Mouse (Mus musculus) MEL (cell line): ENCODE data around the gene Efcab2. TPM values are rescaled to one million over a fixed set of nuclear protein-coding genes. Genes with fewer than 3 reads are reported as not detected.

Source experiments
- DNase-seq: peaks from one replicate; pipeline ENCODE4 v3.0.0; 2011; ENCODE audit warnings: low read depth, low spot score
- H3K27ac ChIP-seq: 2 replicates; pipeline ENCODE4 v1.5.1; 2012; ENCODE audit warnings: low read depth, mild to moderate bottlenecking, control low read depth, low read length, moderate library complexity; ENCODE audit not compliant: control insufficient read depth
- H3K27me3 ChIP-seq, 2 experiments: fragments of 150-350 bp in 1 of 2; sonication (generic) in 1 of 2; 2 replicates each; pipeline ENCODE4 v1.6.1; 2012; ENCODE audit warnings: low read length in 2 of 2, mild to moderate bottlenecking in 2 of 2, improper control_type of control experiment in 1 of 2, moderate library complexity in 1 of 2; ENCODE audit not compliant: insufficient read depth in 2 of 2, control insufficient read depth in 1 of 2
- H3K36me3 ChIP-seq, 2 experiments: 2 replicates each; pipeline ENCODE4 v1.6.1; 2012 to 2014; ENCODE audit warnings: low read length in 2 of 2, improper control_type of control experiment in 1 of 2, inconsistent platforms in 1 of 2, mild to moderate bottlenecking in 1 of 2; ENCODE audit not compliant: insufficient read depth in 2 of 2, control insufficient read depth in 1 of 2
- H3K4me1 ChIP-seq, 2 experiments: fragments of 150-350 bp in 1 of 2; sonication (generic) in 1 of 2; 2 replicates each; pipeline ENCODE4 v1.6.1; 2012; ENCODE audit warnings: low read length in 2 of 2, improper control_type of control experiment in 1 of 2, mild to moderate bottlenecking in 1 of 2; ENCODE audit not compliant: insufficient read depth in 2 of 2, control insufficient read depth in 1 of 2
- H3K4me3 ChIP-seq, 2 experiments: fragments of 150-350 bp in 1 of 2; sonication (generic) in 1 of 2; 2 replicates each; pipeline ENCODE4 v1.5.1; 2012; ENCODE audit warnings: low read depth in 2 of 2, low read length in 2 of 2, mild to moderate bottlenecking in 2 of 2, moderate library complexity in 2 of 2, control low read depth in 1 of 2, improper control_type of control experiment in 1 of 2; ENCODE audit not compliant: control insufficient read depth in 1 of 2, insufficient read depth in 1 of 2
- H3K79me2 ChIP-seq: 2 replicates; pipeline ENCODE4 v1.6.1; 2012; ENCODE audit warnings: mild to moderate bottlenecking, low read length, moderate library complexity; ENCODE audit not compliant: control insufficient read depth, poor library complexity, insufficient read depth
- H3K9ac ChIP-seq: 2 replicates; pipeline ENCODE4 v1.6.1; 2012; ENCODE audit warnings: low read depth, mild to moderate bottlenecking, control low read depth, low read length, moderate library complexity; ENCODE audit not compliant: control insufficient read depth, poor library complexity, severe bottlenecking
- H3K9me3 ChIP-seq: fragments of 150-350 bp; sonication (generic); replicated peaks from 2 replicates; pipeline ENCODE4 v1.6.1; 2012; ENCODE audit warnings: mild to moderate bottlenecking, low read length, improper control_type of control experiment, moderate library complexity; ENCODE audit not compliant: insufficient read depth
- BHLHE40 ChIP-seq: IDR thresholded peaks from 2 replicates; pipeline ENCODE4 v1.6.1; 2012; ENCODE audit warnings: low read depth, mild to moderate bottlenecking, inconsistent platforms, low read length, improper control_type of control experiment, borderline replicate concordance
- CHD1 ChIP-seq: IDR thresholded peaks from 2 replicates; pipeline ENCODE4 v1.6.1; 2012; ENCODE audit warnings: low read depth, mild to moderate bottlenecking, inconsistent platforms, low read length, improper control_type of control experiment
- CHD2 ChIP-seq: IDR thresholded peaks from 2 replicates; pipeline ENCODE4 v1.6.1; 2011; ENCODE audit warnings: low read length, improper control_type of control experiment
- CTCF ChIP-seq, 3 experiments: IDR thresholded peaks in 2 of 3; conservative IDR thresholded peaks in 1 of 3; 2 replicates each; pipeline ENCODE4 v1.5.1; 2011 to 2012; ENCODE audit warnings: low read length in 3 of 3, low read depth in 2 of 3, mild to moderate bottlenecking in 2 of 3, improper control_type of control experiment in 1 of 3, inconsistent platforms in 1 of 3, mixed read lengths in 1 of 3, moderate library complexity in 1 of 3; ENCODE audit not compliant: control insufficient read depth in 1 of 3, insufficient read depth in 1 of 3, poor library complexity in 1 of 3, severe bottlenecking in 1 of 3
- E2F4 ChIP-seq: IDR thresholded peaks from 2 replicates; pipeline ENCODE4 v1.6.1; 2011; ENCODE audit warnings: low read depth, low read length, improper control_type of control experiment, borderline replicate concordance
- ELF1 ChIP-seq: IDR thresholded peaks from 2 replicates; pipeline ENCODE4 v1.6.1; 2014; ENCODE audit warnings: low read depth, mild to moderate bottlenecking, inconsistent platforms, low read length, improper control_type of control experiment, moderate library complexity
- EP300 ChIP-seq, 2 experiments: IDR thresholded peaks; 2 replicates each; pipeline ENCODE4 v1.6.1; 2011; ENCODE audit warnings: improper control_type of control experiment in 2 of 2, low read length in 2 of 2, low read depth in 1 of 2, mild to moderate bottlenecking in 1 of 2
- ETS1 ChIP-seq: IDR thresholded peaks from 2 replicates; pipeline ENCODE4 v1.6.1; 2012; ENCODE audit warnings: low read depth, mild to moderate bottlenecking, inconsistent platforms, low read length, improper control_type of control experiment, moderate library complexity
- GATA1 ChIP-seq: IDR thresholded peaks from 2 replicates; pipeline ENCODE4 v1.6.1; 2011; ENCODE audit warnings: low read depth, low read length, improper control_type of control experiment
- JUND ChIP-seq: IDR thresholded peaks from 2 replicates; pipeline ENCODE4 v1.6.1; 2011; ENCODE audit warnings: low read depth, mild to moderate bottlenecking, improper control_type of control experiment, low read length
- MAX ChIP-seq: IDR thresholded peaks from 2 replicates; pipeline ENCODE4 v1.6.1; 2011; ENCODE audit warnings: low read length, improper control_type of control experiment
- MAZ ChIP-seq: IDR thresholded peaks from 2 replicates; pipeline ENCODE4 v1.6.1; 2012; ENCODE audit warnings: low read depth, mild to moderate bottlenecking, inconsistent platforms, low read length, improper control_type of control experiment
- MEF2A ChIP-seq: IDR thresholded peaks from 2 replicates; pipeline ENCODE4 v1.6.1; 2014; ENCODE audit warnings: low read depth, mild to moderate bottlenecking, inconsistent platforms, low read length, improper control_type of control experiment; ENCODE audit not compliant: poor library complexity, insufficient replicate concordance, severe bottlenecking; ENCODE audit errors: extremely low read depth
- MXI1 ChIP-seq: IDR thresholded peaks from 2 replicates; pipeline ENCODE4 v1.6.1; 2011; ENCODE audit warnings: mild to moderate bottlenecking, low read depth, low read length, improper control_type of control experiment
- MYB ChIP-seq: IDR thresholded peaks from 2 replicates; pipeline ENCODE4 v1.6.1; 2011; ENCODE audit warnings: mild to moderate bottlenecking, low read depth, low read length, improper control_type of control experiment
- MYC ChIP-seq: IDR thresholded peaks from 2 replicates; pipeline ENCODE4 v1.6.1; 2011; ENCODE audit warnings: low read depth, mild to moderate bottlenecking, low read length, improper control_type of control experiment, moderate library complexity
- NELFE ChIP-seq: IDR thresholded peaks from 2 replicates; pipeline ENCODE4 v1.6.1; 2011; ENCODE audit warnings: low read depth, low read length, improper control_type of control experiment
- POLR2A ChIP-seq, 2 experiments: IDR thresholded peaks; 2 replicates each; pipeline ENCODE4 v1.6.1; 2011 to 2012; ENCODE audit warnings: low read length in 2 of 2, mild to moderate bottlenecking in 2 of 2, control low read depth in 1 of 2, improper control_type of control experiment in 1 of 2, low read depth in 1 of 2, moderate library complexity in 1 of 2; ENCODE audit not compliant: control insufficient read depth in 1 of 2, insufficient read depth in 1 of 2, poor library complexity in 1 of 2
- RCOR1 ChIP-seq: IDR thresholded peaks from 2 replicates; pipeline ENCODE4 v1.6.1; 2012; ENCODE audit warnings: low read depth, mild to moderate bottlenecking, inconsistent platforms, low read length, improper control_type of control experiment
- SIN3A ChIP-seq: IDR thresholded peaks from 2 replicates; pipeline ENCODE4 v1.6.1; 2012; ENCODE audit warnings: low read length, improper control_type of control experiment, inconsistent platforms
- TAL1 ChIP-seq: IDR thresholded peaks from 2 replicates; pipeline ENCODE4 v1.6.1; 2012; ENCODE audit warnings: mild to moderate bottlenecking, inconsistent platforms, low read length, moderate library complexity, mixed read lengths
- TBP ChIP-seq: IDR thresholded peaks from 2 replicates; pipeline ENCODE4 v1.8.0; 2011; ENCODE audit warnings: low read depth, low read length, improper control_type of control experiment
- TCF12 ChIP-seq: IDR thresholded peaks from 2 replicates; pipeline ENCODE4 v1.6.1; 2014; ENCODE audit warnings: low read depth, mild to moderate bottlenecking, inconsistent platforms, low read length, improper control_type of control experiment, moderate library complexity
- UBTF ChIP-seq: IDR thresholded peaks from 2 replicates; pipeline ENCODE4 v1.6.1; 2012; ENCODE audit warnings: low read depth, mild to moderate bottlenecking, inconsistent platforms, low read length, improper control_type of control experiment, moderate library complexity, borderline replicate concordance; ENCODE audit not compliant: insufficient read depth
- USF1 ChIP-seq: IDR thresholded peaks from 2 replicates; pipeline ENCODE4 v1.6.1; 2014; ENCODE audit warnings: low read depth, mild to moderate bottlenecking, inconsistent platforms, low read length, improper control_type of control experiment, moderate library complexity
- ZC3H11A ChIP-seq: IDR thresholded peaks from 2 replicates; pipeline ENCODE4 v1.6.1; 2012; ENCODE audit warnings: low read depth, mild to moderate bottlenecking, inconsistent platforms, low read length, improper control_type of control experiment
- ZKSCAN1 ChIP-seq: IDR thresholded peaks from 2 replicates; pipeline ENCODE4 v1.6.1; 2012; ENCODE audit warnings: low read depth, mild to moderate bottlenecking, inconsistent platforms, low read length, improper control_type of control experiment, moderate library complexity
- ZMIZ1 ChIP-seq: IDR thresholded peaks from 2 replicates; pipeline ENCODE4 v1.6.1; 2012; ENCODE audit warnings: low read depth, mild to moderate bottlenecking, inconsistent platforms, low read length, improper control_type of control experiment, moderate library complexity
- ZNF384 ChIP-seq: IDR thresholded peaks from 2 replicates; pipeline ENCODE4 v1.6.1; 2012; ENCODE audit warnings: low read depth, mild to moderate bottlenecking, inconsistent platforms, low read length, improper control_type of control experiment
- polyA plus RNA-seq, 2 experiments: library from polyadenylated mRNA; stranded (reverse) in 1 of 2; unstranded in 1 of 2; fragments of >175 nt in 1 of 2; fragments of >200 nt in 1 of 2; gene quantifications; 2 replicates each; pipeline versions ENCODE4 v1.2.1 to v1.2.4; 2012; ENCODE audit warnings: low replicate concordance in 2 of 2, low read depth in 1 of 2; ENCODE audit not compliant: insufficient read length in 2 of 2, insufficient read depth in 1 of 2, missing spikeins in 1 of 2
- total RNA-seq: library from RNA; depleted of rRNA; stranded (reverse); fragments of 300-350 nt; gene quantifications from 2 replicates; pipeline ENCODE4 v1.2.3, GENCODE M21; 2012

The Efcab2 gene
- total and polyA plus RNA-seq, 3 experiments: 0.85 to 3.2 TPM; not detected in 1

- peak; percentile 66 for DNase-seq
- no peak overlapping the region for H3K4me3 ChIP-seq
- TF ChIP-seq RCOR1 (peak; percentile 48; the same call in 1 of the 2 replicates), EP300 (IDR thresholded peaks at IDR 0.05; ENCODE audit: low read depth in 1 of 2, low read length in 2 of 2) (peak; percentile 66 to 73), GATA1 (peak; percentile 44), MAZ (no peak), MAX (no peak), TCF12 (peak; percentile 69), TAL1 (peak; percentile 86), ETS1 (peak; percentile 61)
- H3K36me3 ChIP-seq: peaks cover 0 to 7% of the 10 kb centered on the region in 2 experiments; a peak in 2 of 4 replicates
- H3K4me1 ChIP-seq: peaks cover 3 to 10% of the 10 kb centered on the region in 2 experiments; a peak in 3 of 4 replicates
- H3K9ac ChIP-seq: no peak overlapping the region
- H3K9me3 ChIP-seq: no peaks in the 10 kb centered on the region
- peaks cover 7% of the 10 kb centered on the region; the same call in 1 of the 2 replicates for H3K79me2 ChIP-seq
- no peak overlapping the region for H3K27ac ChIP-seq
- H3K27me3 ChIP-seq: no peaks in the 10 kb centered on the region
Observed at GRCm38 (mm10) chr1:178401960-178402359, 3.9 kb upstream of the Efcab2 start.

DNA sequence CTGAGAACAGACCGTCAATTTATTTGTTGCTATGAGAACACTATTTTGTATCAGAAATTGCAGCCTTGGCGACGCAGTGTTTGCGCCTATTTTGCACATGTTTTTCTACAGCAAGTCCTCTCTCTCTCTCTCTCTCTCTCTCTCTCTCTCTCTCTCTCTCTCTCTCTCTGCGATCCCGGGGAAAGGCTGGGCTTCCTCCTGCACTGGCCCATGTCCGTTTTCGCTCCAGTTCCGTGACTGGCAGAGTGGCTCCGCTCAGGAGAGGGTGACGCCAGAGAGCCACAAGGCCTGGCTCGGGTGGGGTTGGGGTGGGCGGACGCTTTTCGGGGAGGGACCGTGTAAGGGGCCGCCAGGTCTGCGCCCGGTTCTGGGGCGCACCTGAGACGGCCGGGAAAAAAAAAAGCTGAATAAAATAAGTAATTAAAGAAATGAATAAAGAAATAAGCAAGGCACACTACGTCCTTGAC is 407 bp upstream of the Efcab2 start:
- TF ChIP-seq UBTF (no peak), SIN3A (peak; percentile 84; the same call in 1 of the 2 replicates), JUND (peak; percentile 99), MXI1 (peak; percentile 92), ZKSCAN1 (no peak), RCOR1 (peak; percentile 32; the same call in 1 of the 2 replicates), MAZ (peak; percentile 67), POLR2A (IDR thresholded peaks at IDR 0.05; ENCODE audit: control insufficient read depth in 1 of 2, insufficient read depth in 1 of 2, low read depth in 1 of 2, low read length in 2 of 2, poor library complexity in 1 of 2) (peak in 1 of 2 experiments; percentile 35; a peak in 1 of 4 replicates), TBP (peak; percentile 77), BHLHE40 (no peak), ZC3H11A (no peak), TAL1 (no peak), E2F4 (0 out of 2 replicates have a peak, but pooled peaks have one; percentile 58), MAX (peak; percentile 45; the same call in 1 of the 2 replicates), MYB (0 out of 2 replicates have a peak, but pooled peaks have one; percentile 13), GATA1 (no peak), ELF1 (peak; percentile 69), MEF2A (0 out of 2 replicates have a peak, but pooled peaks have one; percentile 54), EP300 (IDR thresholded peaks at IDR 0.05; ENCODE audit: low read depth in 1 of 2, low read length in 2 of 2) (peak in 1 of 2 experiments; percentile 40; a peak in 1 of 4 replicates), ZNF384 (no peak; the same call in 1 of the 2 replicates), ETS1 (0 out of 2 replicates have a peak, but pooled peaks have one; percentile 38), TCF12 (peak; percentile 62), USF1 (no peak), CHD1 (no peak), NELFE (peak; percentile 42), ZMIZ1 (peak; percentile 48; the same call in 1 of the 2 replicates), CHD2 (no peak), MYC (0 out of 2 replicates have a peak, but pooled peaks have one; percentile 41), CTCF (IDR thresholded peaks at IDR 0.05 in 2 of 3, conservative IDR thresholded peaks at IDR 0.05 in 1 of 3; ENCODE audit: control insufficient read depth in 1 of 3, insufficient read depth in 1 of 3, low read depth in 2 of 3, low read length in 3 of 3, poor library complexity in 1 of 3, severe bottlenecking in 1 of 3) (no peak)

More for the DNA sequence above, 407 bp upstream of the Efcab2 start:
- H3K4me1 ChIP-seq: peaks cover 3 to 18% of the 10 kb centered on the region in 2 experiments; a peak in 3 of 4 replicates
- H3K36me3 ChIP-seq: peaks cover 0 to 15% of the 10 kb centered on the region in 2 experiments; a peak in 2 of 4 replicates
- H3K79me2 ChIP-seq: peaks cover 7% of the 10 kb centered on the region; the same call in 1 of the 2 replicates
- peak overlapping the region; percentile 94 for H3K27ac ChIP-seq
- H3K4me3 ChIP-seq: peak overlapping the region; percentile 66 to 98
- H3K27me3 ChIP-seq: no peaks in the 10 kb centered on the region
- H3K9ac ChIP-seq: peak overlapping the region; percentile 97
- no peaks in the 10 kb centered on the region for H3K9me3 ChIP-seq
- peak; percentile 90 for DNase-seq
